Mouse (Mus musculus) limb, embryonic 12.5 days (tissue): ENCODE measurements around the gene B3gntl1. TPM values are rescaled to one million over a fixed set of nuclear protein-coding genes. Genes with fewer than 3 reads are reported as not detected.
"Not testable (repeated sequence)": the region's sequence is repeated elsewhere in the genome, so short reads cannot be mapped to it uniquely, and the experiment has no call there.

Experiments used
- ATAC-seq: fragments of 200-750 bp; cut with Nextera tagmentation; 2 replicates; pipeline ENCODE4 v1.8.0; 2017; ENCODE audit warnings: low read depth, moderate TSS enrichment; ENCODE audit not compliant: insufficient number of reproducible peaks, insufficient read depth, low FRiP score, low TSS enrichment
- H3K27ac ChIP-seq: fragments of 300-500 bp; sonication (generic); 2 replicates; pipeline ENCODE4 v1.5.1; 2016; ENCODE audit warnings: mild to moderate bottlenecking, moderate library complexity
- H3K27me3 ChIP-seq: fragments of 300-500 bp; sonication (generic); 2 replicates; pipeline ENCODE4 v1.6.1; 2016; ENCODE audit warnings: mild to moderate bottlenecking, moderate library complexity
- H3K36me3 ChIP-seq: fragments of 300-500 bp; sonication (generic); 2 replicates; pipeline ENCODE4 v1.6.1; 2016; ENCODE audit warnings: mild to moderate bottlenecking, moderate library complexity
- H3K4me1 ChIP-seq: fragments of 300-500 bp; sonication (generic); replicated peaks from 2 replicates; pipeline ENCODE4 v1.6.1; 2016
- H3K4me2 ChIP-seq: fragments of 300-500 bp; sonication (generic); 2 replicates; pipeline ENCODE4 v1.6.1; 2016; ENCODE audit warnings: mild to moderate bottlenecking, moderate library complexity
- H3K4me3 ChIP-seq: fragments of 300-500 bp; sonication (generic); replicated peaks from 2 replicates; pipeline ENCODE4 v1.5.1; 2016; ENCODE audit warnings: mild to moderate bottlenecking
- H3K9ac ChIP-seq: fragments of 300-500 bp; sonication (generic); replicated peaks from 2 replicates; pipeline ENCODE4 v1.6.1; 2016; ENCODE audit warnings: mild to moderate bottlenecking, moderate library complexity
- H3K9me3 ChIP-seq: fragments of 300-500 bp; sonication (generic); 2 replicates; pipeline ENCODE4 v1.6.1; 2016; ENCODE audit warnings: mild to moderate bottlenecking, moderate library complexity
- WGBS: fragments of 180-500 bp; shearing (Covaris S2); methylation state at CpG from one replicate; pipeline ENCODE4 v1.1.7; 2016; 5-methylcytosine and 5-hydroxymethylcytosine counted together
- polyA plus RNA-seq: library from polyadenylated mRNA; unstranded; fragments of >200 nt; fragmentation: Nextera tagmentation; extraction: Ambion mirVana; gene quantifications from 2 replicates; pipeline ENCODE4 v1.2.1, GENCODE M21; 2016

The B3gntl1 gene
- polyA plus RNA-seq, 1 experiment from 2014 or later = 8.2 TPM

GRCm38 (mm10) chr11:121683243-121683642 lies 10.3 kb upstream of the B3gntl1 start:
- no peak overlapping the region for H3K4me3 ChIP-seq
- no peaks in the 10 kb centered on the region for H3K36me3 ChIP-seq
- whole genome bisulfite sequencing = 62% methylated on average over 3 of the region's 3 CpGs
- ATAC-seq = no peak
- H3K4me1 ChIP-seq = 0 out of 2 replicates have a peak, but pooled peaks cover 5% of the 10 kb centered on the region
- H3K9me3 ChIP-seq = no peaks in the 10 kb centered on the region
- no peak overlapping the region for H3K9ac ChIP-seq
- no peak overlapping the region for H3K27ac ChIP-seq
- H3K4me2 ChIP-seq = no peak overlapping the region
- no peaks in the 10 kb centered on the region for H3K27me3 ChIP-seq

GRCm38 (mm10) chr11:121680750-121681149 lies 7.8 kb upstream of the B3gntl1 start:
- ATAC-seq = no peak
- H3K4me3 ChIP-seq = no peak overlapping the region
- H3K9me3 ChIP-seq = peaks cover 4% of the 10 kb centered on the region; the same call in 1 of the 2 replicates
- H3K27ac ChIP-seq = no peak overlapping the region
- H3K4me1 ChIP-seq = no peaks in the 10 kb centered on the region
- 73% methylated on average over 5 of the region's 5 CpGs for WGBS
- H3K9ac ChIP-seq = no peak overlapping the region
- H3K36me3 ChIP-seq = no peaks in the 10 kb centered on the region
- H3K4me2 ChIP-seq = no peak overlapping the region
- no peaks in the 10 kb centered on the region for H3K27me3 ChIP-seq

- Histone ChIP-seq H3K9me3 (peaks cover 5% of the 10 kb centered on the region; the same call in 1 of the 2 replicates), H3K4me3 (no peak overlapping the region), H3K27ac (no peak overlapping the region), H3K9ac (no peak overlapping the region), H3K27me3 (no peaks in the 10 kb centered on the region), H3K36me3 (no peaks in the 10 kb centered on the region), H3K4me1 (no peaks in the 10 kb centered on the region), H3K4me2 (no peak overlapping the region)
- ATAC-seq = no peak
- 70% methylated on average over 2 of the region's 2 CpGs for WGBS
Observed at GRCm38 (mm10) chr11:121679581-121679980, 6.6 kb upstream of the B3gntl1 start.

- 93% methylated on average over 2 of the region's 2 CpGs for WGBS
- Histone ChIP-seq H3K9me3 (peaks cover 5% of the 10 kb centered on the region; the same call in 1 of the 2 replicates), H3K27me3 (no peaks in the 10 kb centered on the region)
Observed at GRCm38 (mm10) chr11:121676836-121677235, 3.9 kb upstream of the B3gntl1 start.

GRCm38 (mm10) chr11:121673629-121674028 lies 676 bp upstream of the B3gntl1 start:
- Histone ChIP-seq H3K27me3 (no peaks in the 10 kb centered on the region), H3K27ac (peak overlapping the region; percentile 96), H3K9ac (peak overlapping the region; percentile 42), H3K4me1 (peaks cover 4% of the 10 kb centered on the region; the same call in 1 of the 2 replicates), H3K4me3 (peak overlapping the region; percentile 65), H3K36me3 (peaks cover 2% of the 10 kb centered on the region; the same call in 1 of the 2 replicates), H3K9me3 (peaks cover 5% of the 10 kb centered on the region; the same call in 1 of the 2 replicates), H3K4me2 (peak overlapping the region; percentile 80)
- peak; percentile 6; the same call in 1 of the 2 replicates for ATAC-seq
- 73% methylated on average over 7 of the region's 7 CpGs for WGBS

More at GRCm38 (mm10) chr11:121676836-121677235, 3.9 kb upstream of the B3gntl1 start:
- Histone ChIP-seq H3K36me3 (no peaks in the 10 kb centered on the region), H3K4me1 (peaks cover 4% of the 10 kb centered on the region; the same call in 1 of the 2 replicates), H3K9ac (no peak overlapping the region), H3K4me2 (no peak overlapping the region), H3K4me3 (no peak overlapping the region), H3K27ac (no peak overlapping the region)
- ATAC-seq = no peak

GRCm38 (mm10) chr11:121672312-121672989 lies 502 bp downstream of the B3gntl1 start:
- H3K9me3 ChIP-seq = peaks cover 5% of the 10 kb centered on the region; the same call in 1 of the 2 replicates
- peak overlapping the region; percentile 80 for H3K4me2 ChIP-seq
- peaks cover 4% of the 10 kb centered on the region; the same call in 1 of the 2 replicates for H3K4me1 ChIP-seq
- peak overlapping the region; percentile 96 for H3K27ac ChIP-seq
- peak; percentile 58; the same call in 1 of the 2 replicates for ATAC-seq
- peak overlapping the region; percentile 73 for H3K9ac ChIP-seq
- H3K36me3 ChIP-seq = peaks cover 11% of the 10 kb centered on the region; the same call in 1 of the 2 replicates
- no peaks in the 10 kb centered on the region for H3K27me3 ChIP-seq
- H3K4me3 ChIP-seq = peak overlapping the region; percentile 65
- WGBS = 4% methylated on average over 22 of the region's 22 CpGs

- H3K36me3 ChIP-seq = peaks cover 11% of the 10 kb centered on the region; the same call in 1 of the 2 replicates
- H3K4me2 ChIP-seq = no peak overlapping the region
- H3K4me3 ChIP-seq = no peak overlapping the region
- no peak overlapping the region for H3K27ac ChIP-seq
- peaks cover 4% of the 10 kb centered on the region; the same call in 1 of the 2 replicates for H3K4me1 ChIP-seq
- 78% methylated on average over 5 of the region's 5 CpGs for WGBS
- no peaks in the 10 kb centered on the region for H3K27me3 ChIP-seq
- H3K9ac ChIP-seq = no peak overlapping the region
- no peak for ATAC-seq
- peaks cover 2% of the 10 kb centered on the region; the same call in 1 of the 2 replicates for H3K9me3 ChIP-seq
Observed at GRCm38 (mm10) chr11:121670926-121671325, 2.0 kb downstream of the B3gntl1 start.

GRCm38 (mm10) chr11:121668776-121669175 lies 4.2 kb downstream of the B3gntl1 start:
- Histone ChIP-seq H3K27ac (no peak overlapping the region), H3K36me3 (peaks cover 14% of the 10 kb centered on the region; the same call in 1 of the 2 replicates), H3K27me3 (no peaks in the 10 kb centered on the region), H3K9ac (no peak overlapping the region), H3K9me3 (no peaks in the 10 kb centered on the region), H3K4me2 (no peak overlapping the region), H3K4me3 (no peak overlapping the region), H3K4me1 (peaks cover 3% of the 10 kb centered on the region; the same call in 1 of the 2 replicates)
- ATAC-seq = no peak
- 95% methylated on average over 5 of the region's 5 CpGs for WGBS

- Histone ChIP-seq H3K9me3 (no peaks in the 10 kb centered on the region), H3K4me1 (no peaks in the 10 kb centered on the region; the same call in 1 of the 2 replicates), H3K4me3 (no peak overlapping the region), H3K27me3 (no peaks in the 10 kb centered on the region), H3K27ac (no peak overlapping the region), H3K9ac (no peak overlapping the region), H3K4me2 (no peak overlapping the region), H3K36me3 (peaks cover 20% of the 10 kb centered on the region; the same call in 1 of the 2 replicates)
- no peak for ATAC-seq
- WGBS = 90% methylated on average over 4 of the region's 4 CpGs
Observed at GRCm38 (mm10) chr11:121667541-121667940, 5.4 kb downstream of the B3gntl1 start.

- Histone ChIP-seq H3K36me3 (peaks cover 16% of the 10 kb centered on the region; the same call in 1 of the 2 replicates), H3K9me3 (no peaks in the 10 kb centered on the region), H3K27me3 (no peaks in the 10 kb centered on the region), H3K9ac (no peak overlapping the region), H3K4me2 (no peak overlapping the region), H3K4me3 (no peak overlapping the region), H3K4me1 (no peaks in the 10 kb centered on the region), H3K27ac (no peak overlapping the region)
- no peak for ATAC-seq
- 80% methylated on average over 2 of the region's 2 CpGs for whole genome bisulfite sequencing
Observed at GRCm38 (mm10) chr11:121661116-121661515, 11.8 kb downstream of the B3gntl1 start.

GRCm38 (mm10) chr11:121660604-121661003 lies 12.3 kb downstream of the B3gntl1 start:
- H3K4me2 ChIP-seq, ATAC-seq, H3K27ac ChIP-seq, H3K27me3 ChIP-seq, H3K4me1 ChIP-seq, H3K9ac ChIP-seq, H3K9me3 ChIP-seq, H3K4me3 ChIP-seq: not testable (repeated sequence)
- WGBS = 85% methylated on average over 2 of the region's 2 CpGs
- peaks cover 16% of the 10 kb centered on the region; the same call in 1 of the 2 replicates for H3K36me3 ChIP-seq
